Mouse (Mus musculus) layer of hippocampus, adult 9-11 months (tissue): ENCODE results near the gene Gm10282.

Experiments used
- DNase-seq: peaks from one replicate; pipeline ENCODE4 v3.0.0; 2022

Gm10282 gene

GRCm38 (mm10) chr8:72305210-72305905, at the start of gene Gm10282:
Gene Gm10282 (minus strand): TSS chr8:72305260.
- DNase-seq = no peak

- no peak for DNase-seq
Measured at GRCm38 (mm10) chr8:72354272-72354671, 49.2 kb upstream of the Gm10282 start.

- no peak for DNase-seq
Measured at GRCm38 (mm10) chr8:72353700-72354045, 48.6 kb upstream of the Gm10282 start.

- no peak for DNase-seq
Measured at GRCm38 (mm10) chr8:72352951-72353699, 48.1 kb upstream of the Gm10282 start.

GRCm38 (mm10) chr8:72351405-72352005, 46.4 kb upstream of the Gm10282 start:
- no peak for DNase-seq

GRCm38 (mm10) chr8:72350727-72351126, 45.7 kb upstream of the Gm10282 start:
- no peak for DNase-seq

- no peak for DNase-seq
Measured at GRCm38 (mm10) chr8:72349838-72350237, 44.8 kb upstream of the Gm10282 start.

GRCm38 (mm10) chr8:72348956-72349355, 43.9 kb upstream of the Gm10282 start:
- no peak for DNase-seq

- no peak for DNase-seq
Measured at GRCm38 (mm10) chr8:72348114-72348513, 43.1 kb upstream of the Gm10282 start.

GRCm38 (mm10) chr8:72347553-72347952, 42.5 kb upstream of the Gm10282 start:
- no peak for DNase-seq

- no peak for DNase-seq
Measured at GRCm38 (mm10) chr8:72343725-72344124, 38.7 kb upstream of the Gm10282 start.

GRCm38 (mm10) chr8:72342556-72343300, 37.7 kb upstream of the Gm10282 start:
- DNase-seq = no peak

- no peak for DNase-seq
Measured at GRCm38 (mm10) chr8:72337034-72337433, 32.0 kb upstream of the Gm10282 start.

- DNase-seq = no peak
Measured at GRCm38 (mm10) chr8:72336273-72336672, 31.2 kb upstream of the Gm10282 start.

GRCm38 (mm10) chr8:72334144-72334641, 29.1 kb upstream of the Gm10282 start:
- DNase-seq = no peak

GRCm38 (mm10) chr8:72333429-72334143, 28.5 kb upstream of the Gm10282 start:
- no peak for DNase-seq

- no peak for DNase-seq
Measured at GRCm38 (mm10) chr8:72331631-72332030, 26.6 kb upstream of the Gm10282 start.

GRCm38 (mm10) chr8:72330806-72331516, 25.9 kb upstream of the Gm10282 start:
- DNase-seq = no peak

GRCm38 (mm10) chr8:72329116-72329515, 24.1 kb upstream of the Gm10282 start:
- DNase-seq = no peak

- DNase-seq = no peak
Measured at GRCm38 (mm10) chr8:72324708-72325107, 19.6 kb upstream of the Gm10282 start.

GRCm38 (mm10) chr8:72324036-72324706, 19.1 kb upstream of the Gm10282 start:
- DNase-seq = no peak
